Mouse (Mus musculus): ENCODE measurements around the gene Cd3eap. TPM values are rescaled to one million over a fixed set of nuclear protein-coding genes. Genes with fewer than 3 reads are reported as not detected.

Gene Cd3eap
- polyA plus RNA-seq, 1 experiment from 2014 or later: 16.7 TPM

DNA sequence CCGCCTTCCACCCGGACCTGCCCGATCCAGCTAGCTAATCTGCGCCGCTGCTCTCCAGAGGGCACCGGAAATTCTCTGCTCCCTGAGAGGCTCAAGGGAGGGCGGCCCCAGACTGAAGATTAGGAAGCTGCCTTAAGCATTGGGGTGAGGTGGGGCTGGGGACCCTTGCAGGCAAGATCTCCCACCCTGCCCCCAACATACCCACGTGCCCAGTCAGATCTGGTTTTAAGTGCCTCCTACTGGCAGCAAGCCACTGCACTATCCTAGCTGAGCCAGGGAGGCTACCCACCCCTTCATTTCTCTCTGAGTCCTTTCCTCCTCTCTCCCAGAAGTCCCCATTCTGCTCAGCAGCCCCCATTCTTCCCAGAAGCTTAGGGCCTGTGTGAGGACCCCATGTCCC lies 18.8 kb upstream of the Cd3eap start:
- H3K27ac ChIP-seq: no peak overlapping the region
- no peak for ATAC-seq (replicated peaks; ENCODE audit: low FRiP score, low read depth)
- H3K9ac ChIP-seq (ENCODE audit: low read depth, low read length): no peak overlapping the region
- H3K4me1 ChIP-seq (replicated peaks; ENCODE audit: insufficient read depth, low read length): no peaks in the 10 kb centered on the region
- no peak for TF ChIP-seq CTCF (IDR thresholded peaks at IDR 0.05; ENCODE audit: low read depth)
- H3K36me3 ChIP-seq (ENCODE audit: insufficient read depth, low read length): no peaks in the 10 kb centered on the region
- H3K4me2 ChIP-seq (ENCODE audit: low read length): no peak overlapping the region
- no peak overlapping the region for H3K4me3 ChIP-seq (replicated peaks; ENCODE audit: low read depth, low read length)
- no peaks in the 10 kb centered on the region for H3K27me3 ChIP-seq (ENCODE audit: insufficient read depth, low read length)
- DNase-seq (ENCODE audit: low spot score): no peak
- 78% methylated on average over 7 of the region's 8 CpGs for WGBS
- no peaks in the 10 kb centered on the region for H3K9me3 ChIP-seq (replicated peaks; ENCODE audit: low read length)

DNA sequence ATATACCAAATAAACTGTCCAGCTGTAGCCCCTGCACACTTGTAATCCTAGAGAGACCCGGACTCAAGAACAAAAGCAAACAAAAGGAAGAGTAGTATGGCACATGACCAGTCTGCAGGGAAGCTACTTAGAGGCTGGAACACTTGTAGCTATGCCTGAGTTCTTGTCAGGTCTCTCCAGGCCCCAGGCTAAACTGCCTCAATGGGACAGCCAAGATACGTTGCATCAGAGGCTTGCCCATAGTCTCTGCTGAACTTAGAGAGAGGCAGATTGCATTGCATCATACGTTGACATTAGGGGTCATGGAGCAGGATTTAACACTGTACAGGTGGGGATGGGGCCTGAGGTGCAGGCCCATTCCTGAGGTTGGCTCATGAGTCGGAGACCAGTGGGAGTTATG lies 16.7 kb upstream of the Cd3eap start:
- Histone ChIP-seq H3K9ac (ENCODE audit: low read depth, low read length) (no peak overlapping the region), H3K36me3 (ENCODE audit: insufficient read depth, low read length) (no peaks in the 10 kb centered on the region), H3K27ac (no peak overlapping the region), H3K9me3 (replicated peaks; ENCODE audit: low read length) (no peaks in the 10 kb centered on the region), H3K4me2 (ENCODE audit: low read length) (no peak overlapping the region), H3K4me3 (replicated peaks; ENCODE audit: low read depth, low read length) (no peak overlapping the region), H3K27me3 (ENCODE audit: insufficient read depth, low read length) (no peaks in the 10 kb centered on the region), H3K4me1 (replicated peaks; ENCODE audit: insufficient read depth, low read length) (no peaks in the 10 kb centered on the region)
- TF ChIP-seq CTCF (IDR thresholded peaks at IDR 0.05; ENCODE audit: low read depth): no peak
- no peak for DNase-seq (ENCODE audit: low spot score)
- no peak for ATAC-seq (replicated peaks; ENCODE audit: low FRiP score, low read depth)
- WGBS: 89% methylated on average over 4 of the region's 4 CpGs

DNA sequence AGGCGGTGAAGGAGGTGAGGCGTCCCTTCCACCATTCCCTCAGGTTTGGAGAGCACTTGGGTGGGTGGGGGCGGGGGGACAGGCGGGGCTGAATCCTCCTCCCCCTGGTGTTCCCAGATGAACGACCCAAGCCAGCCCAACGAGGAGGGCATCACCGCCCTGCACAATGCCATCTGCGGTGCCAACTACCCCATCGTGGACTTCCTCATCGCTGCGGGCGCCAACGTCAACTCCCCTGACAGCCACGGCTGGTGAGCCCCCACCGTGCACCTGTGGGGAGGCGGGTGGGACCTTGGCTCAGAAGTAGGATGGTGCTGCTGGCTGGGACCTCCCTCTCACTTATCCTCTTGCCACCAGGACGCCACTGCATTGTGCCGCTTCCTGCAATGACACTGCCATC lies 16.1 kb upstream of the Cd3eap start:
- H3K4me1 ChIP-seq (replicated peaks; ENCODE audit: insufficient read depth, low read length): no peaks in the 10 kb centered on the region
- no peak overlapping the region for H3K27ac ChIP-seq
- WGBS: 82% methylated on average over 18 of the region's 18 CpGs
- DNase-seq (ENCODE audit: low spot score) (no peak), ATAC-seq (replicated peaks; ENCODE audit: low FRiP score, low read depth) (no peak)
- no peak overlapping the region for H3K9ac ChIP-seq (ENCODE audit: low read depth, low read length)
- no peaks in the 10 kb centered on the region for H3K36me3 ChIP-seq (ENCODE audit: insufficient read depth, low read length)
- no peak overlapping the region for H3K4me2 ChIP-seq (ENCODE audit: low read length)
- H3K9me3 ChIP-seq (replicated peaks; ENCODE audit: low read length): no peaks in the 10 kb centered on the region
- no peaks in the 10 kb centered on the region for H3K27me3 ChIP-seq (ENCODE audit: insufficient read depth, low read length)
- TF ChIP-seq CTCF (IDR thresholded peaks at IDR 0.05; ENCODE audit: low read depth): no peak
- no peak overlapping the region for H3K4me3 ChIP-seq (replicated peaks; ENCODE audit: low read depth, low read length)

DNA sequence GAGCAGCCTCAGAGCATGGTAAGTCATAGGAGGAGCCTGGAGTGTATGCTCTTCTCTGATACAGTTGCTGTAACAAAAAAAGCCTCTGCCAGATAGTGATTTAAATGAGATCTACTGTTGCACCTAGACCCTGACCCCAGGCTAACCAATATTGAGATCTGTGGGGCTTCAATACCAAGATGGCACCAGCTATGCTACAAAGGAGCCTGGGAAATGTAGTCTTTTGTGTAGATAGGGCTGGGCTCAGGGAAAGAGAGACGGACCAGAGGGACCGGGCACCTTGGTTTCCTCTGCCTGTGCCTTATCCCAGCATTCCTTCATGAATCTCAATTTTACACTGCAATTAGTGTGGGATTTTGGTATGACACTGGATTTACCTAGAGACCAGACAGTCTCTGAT lies 14.1 kb upstream of the Cd3eap start:
- WGBS: 96% methylated on average over 2 of the region's 2 CpGs
- 0 out of 2 replicates have a peak, but pooled peaks cover 5% of the 10 kb centered on the region for H3K4me1 ChIP-seq (replicated peaks; ENCODE audit: insufficient read depth, low read length)
- TF ChIP-seq CTCF (IDR thresholded peaks at IDR 0.05; ENCODE audit: low read depth): no peak

DNA sequence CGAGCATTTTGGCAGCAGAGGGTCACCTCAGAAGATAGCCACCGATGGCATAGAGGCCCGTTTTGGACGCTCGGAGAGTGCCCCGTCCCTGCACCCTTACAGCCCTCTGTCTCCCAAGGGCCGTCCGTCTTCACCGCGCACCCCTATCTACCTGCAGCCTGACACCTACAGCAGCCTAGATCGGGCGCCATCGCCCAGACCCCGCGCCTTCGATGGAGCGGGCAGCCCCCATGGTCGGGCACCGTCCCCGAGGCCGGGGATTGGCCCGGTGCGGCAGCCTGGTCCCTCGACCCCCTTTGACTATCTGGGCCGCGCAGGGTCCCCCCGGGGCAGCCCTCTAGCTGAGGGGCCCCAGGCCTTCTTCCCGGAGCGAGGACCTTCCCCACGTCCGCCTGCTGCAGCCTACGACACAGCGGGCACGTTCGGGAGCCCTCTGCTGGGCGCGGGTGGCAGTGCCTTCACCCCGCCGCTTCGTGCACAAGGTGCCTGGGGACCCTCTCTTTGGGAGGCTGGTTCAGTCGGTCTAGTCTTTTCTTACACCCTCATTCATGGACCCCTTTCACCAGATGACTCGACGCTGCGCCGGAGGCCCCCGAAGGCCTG lies 10.6 kb upstream of the Cd3eap start:
- peak overlapping the region; percentile 74 for H3K4me2 ChIP-seq (ENCODE audit: low read length)
- peak; percentile 60 for DNase-seq (ENCODE audit: low spot score)
- no peaks in the 10 kb centered on the region for H3K36me3 ChIP-seq (ENCODE audit: insufficient read depth, low read length)
- H3K9ac ChIP-seq (ENCODE audit: low read depth, low read length): peak overlapping the region; percentile 55
- ATAC-seq (replicated peaks; ENCODE audit: low FRiP score, low read depth): peak; percentile 53
- peak overlapping the region; percentile 26 for H3K4me3 ChIP-seq (replicated peaks; ENCODE audit: low read depth, low read length)
- peak; percentile 77 for TF ChIP-seq CTCF (IDR thresholded peaks at IDR 0.05; ENCODE audit: low read depth)
- H3K27ac ChIP-seq: no peak overlapping the region
- no peaks in the 10 kb centered on the region for H3K9me3 ChIP-seq (replicated peaks; ENCODE audit: low read length)
- 0 out of 2 replicates have a peak, but pooled peaks cover 5% of the 10 kb centered on the region for H3K4me1 ChIP-seq (replicated peaks; ENCODE audit: insufficient read depth, low read length)
- WGBS: 10% methylated on average over 45 of the region's 46 CpGs
- no peaks in the 10 kb centered on the region for H3K27me3 ChIP-seq (ENCODE audit: insufficient read depth, low read length)

More for the DNA sequence above, 14.1 kb upstream of the Cd3eap start:
- no peak overlapping the region for H3K4me3 ChIP-seq (replicated peaks; ENCODE audit: low read depth, low read length)
- H3K9me3 ChIP-seq (replicated peaks; ENCODE audit: low read length): no peaks in the 10 kb centered on the region
- no peak for ATAC-seq (replicated peaks; ENCODE audit: low FRiP score, low read depth)
- H3K27ac ChIP-seq: no peak overlapping the region
- H3K36me3 ChIP-seq (ENCODE audit: insufficient read depth, low read length): no peaks in the 10 kb centered on the region
- no peaks in the 10 kb centered on the region for H3K27me3 ChIP-seq (ENCODE audit: insufficient read depth, low read length)
- no peak overlapping the region for H3K4me2 ChIP-seq (ENCODE audit: low read length)
- no peak for DNase-seq (ENCODE audit: low spot score)
- H3K9ac ChIP-seq (ENCODE audit: low read depth, low read length): no peak overlapping the region

DNA sequence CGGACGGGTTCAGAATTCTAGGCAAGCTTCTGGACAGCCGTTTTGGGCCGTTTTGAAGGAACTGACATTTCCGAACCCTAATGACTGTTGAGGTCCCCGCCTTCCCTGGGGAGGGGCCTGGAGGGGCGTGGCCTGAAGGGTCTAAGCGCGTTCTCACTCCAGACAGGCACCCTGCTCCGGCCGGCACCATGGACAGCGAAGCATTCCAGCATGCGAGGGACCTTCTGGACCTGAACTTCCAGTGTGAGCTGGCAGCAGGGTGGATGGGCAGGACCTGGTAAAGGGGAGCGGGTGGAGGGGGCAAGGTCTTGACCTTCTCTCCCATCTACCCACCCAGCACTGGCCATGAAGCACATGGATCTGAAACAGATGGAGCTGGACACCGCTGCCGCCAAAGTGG lies 9.1 kb upstream of the Cd3eap start:
- Histone ChIP-seq H3K4me2 (ENCODE audit: low read length) (no peak overlapping the region), H3K27ac (no peak overlapping the region), H3K9me3 (replicated peaks; ENCODE audit: low read length) (no peaks in the 10 kb centered on the region), H3K36me3 (ENCODE audit: insufficient read depth, low read length) (no peaks in the 10 kb centered on the region), H3K9ac (ENCODE audit: low read depth, low read length) (no peak overlapping the region), H3K4me3 (replicated peaks; ENCODE audit: low read depth, low read length) (no peak overlapping the region), H3K4me1 (replicated peaks; ENCODE audit: insufficient read depth, low read length) (0 out of 2 replicates have a peak, but pooled peaks cover 5% of the 10 kb centered on the region), H3K27me3 (ENCODE audit: insufficient read depth, low read length) (no peaks in the 10 kb centered on the region)
- TF ChIP-seq CTCF (IDR thresholded peaks at IDR 0.05; ENCODE audit: low read depth): peak; percentile 8; the same call in 1 of the 2 replicates
- DNase-seq (ENCODE audit: low spot score): peak; percentile 64
- ATAC-seq (replicated peaks; ENCODE audit: low FRiP score, low read depth): no peak
- WGBS: 20% methylated on average over 16 of the region's 16 CpGs

DNA sequence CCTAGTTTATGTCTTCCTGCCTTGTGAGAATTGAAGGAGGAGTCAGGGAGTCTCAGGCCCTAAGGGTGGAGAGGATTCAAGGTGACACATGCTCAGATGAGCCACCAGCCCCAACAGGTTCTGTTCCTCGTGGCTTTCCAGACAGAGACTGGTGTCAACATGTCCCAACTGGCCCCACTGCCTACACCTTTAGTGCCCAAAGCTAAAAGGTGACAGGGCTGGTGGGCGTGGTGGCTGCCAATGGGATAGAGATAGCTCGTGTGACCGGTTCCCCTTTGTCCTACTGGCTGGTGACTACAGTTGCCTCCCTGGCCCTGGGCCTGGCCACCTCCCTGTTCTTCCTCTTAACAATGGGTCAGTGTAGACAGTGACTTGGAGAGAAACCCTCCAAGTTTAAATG lies 6.1 kb upstream of the Cd3eap start:
- TF ChIP-seq CTCF (IDR thresholded peaks at IDR 0.05; ENCODE audit: low read depth): no peak
- H3K4me2 ChIP-seq (ENCODE audit: low read length): no peak overlapping the region
- no peak overlapping the region for H3K9ac ChIP-seq (ENCODE audit: low read depth, low read length)
- 75% methylated on average over 4 of the region's 4 CpGs for WGBS
- ATAC-seq (replicated peaks; ENCODE audit: low FRiP score, low read depth) (no peak), DNase-seq (ENCODE audit: low spot score) (no peak)
- H3K4me1 ChIP-seq (replicated peaks; ENCODE audit: insufficient read depth, low read length): 0 out of 2 replicates have a peak, but pooled peaks cover 12% of the 10 kb centered on the region
- H3K27me3 ChIP-seq (ENCODE audit: insufficient read depth, low read length): no peaks in the 10 kb centered on the region
- H3K27ac ChIP-seq: no peak overlapping the region
- no peaks in the 10 kb centered on the region for H3K9me3 ChIP-seq (replicated peaks; ENCODE audit: low read length)
- no peaks in the 10 kb centered on the region for H3K36me3 ChIP-seq (ENCODE audit: insufficient read depth, low read length)
- no peak overlapping the region for H3K4me3 ChIP-seq (replicated peaks; ENCODE audit: low read depth, low read length)

Measured in kidney, postnatal 0 days (tissue).